Mouse (Mus musculus): ENCODE measurements around the gene Poc1b. TPM values are rescaled to one million over a fixed set of nuclear protein-coding genes. Genes with fewer than 3 reads are reported as not detected.

The Poc1b gene
- polyA plus RNA-seq, 1 experiment = 10.5 TPM

- H3K4me3 ChIP-seq (ENCODE audit: insufficient read depth, poor library complexity, severe bottlenecking) = no peak overlapping the region
- no peaks in the 10 kb centered on the region for H3K36me3 ChIP-seq (ENCODE audit: control insufficient read depth, insufficient read depth)
- H3K79me3 ChIP-seq (ENCODE audit: low read depth) = peaks cover 2% of the 10 kb centered on the region
- H3K27me3 ChIP-seq (ENCODE audit: control insufficient read depth, insufficient read depth, insufficient read length) = no peaks in the 10 kb centered on the region
- H3K79me2 ChIP-seq (ENCODE audit: control insufficient read depth, insufficient read depth) = peaks cover 15% of the 10 kb centered on the region
- peak overlapping the region; percentile 21 for H3ac ChIP-seq (ENCODE audit: control insufficient read depth, insufficient read length, low read depth)
- TF ChIP-seq FOSL1 (IDR thresholded peaks at IDR 0.05; ENCODE audit: insufficient read depth, low read length, poor library complexity, severe bottlenecking) = no peak
- TF ChIP-seq CEBPB (IDR thresholded peaks at IDR 0.05; ENCODE audit: low read depth) = no peak
- peak; percentile 39 for TF ChIP-seq MAX (IDR thresholded peaks at IDR 0.05)
Observed at GRCm38 (mm10) chr10:99243907-99244489, 137.2 kb downstream of the Poc1b start.

- Histone ChIP-seq H3K27me3 (ENCODE audit: control insufficient read depth, insufficient read depth, insufficient read length) (no peaks in the 10 kb centered on the region), H3K79me2 (ENCODE audit: control insufficient read depth, insufficient read depth) (peaks cover 13% of the 10 kb centered on the region), H3K36me3 (ENCODE audit: control insufficient read depth, insufficient read depth) (no peaks in the 10 kb centered on the region), H3K79me3 (ENCODE audit: low read depth) (peaks cover 2% of the 10 kb centered on the region), H3K4me3 (ENCODE audit: insufficient read depth, poor library complexity, severe bottlenecking) (no peak overlapping the region), H3ac (ENCODE audit: control insufficient read depth, insufficient read length, low read depth) (no peak overlapping the region)
- no peak for TF ChIP-seq MYOG (IDR thresholded peaks at IDR 0.05; ENCODE audit: control insufficient read depth, extremely low read depth, insufficient read length)
- TF ChIP-seq MAX (IDR thresholded peaks at IDR 0.05) = no peak
Observed at GRCm38 (mm10) chr10:99244655-99245260, 137.9 kb downstream of the Poc1b start.

- Histone ChIP-seq H3K79me3 (ENCODE audit: low read depth) (no peaks in the 10 kb centered on the region), H3K36me3 (ENCODE audit: control insufficient read depth, insufficient read depth) (no peaks in the 10 kb centered on the region), H3K4me3 (ENCODE audit: insufficient read depth, poor library complexity, severe bottlenecking) (no peak overlapping the region), H3ac (ENCODE audit: control insufficient read depth, insufficient read length, low read depth) (no peak overlapping the region), H3K27me3 (ENCODE audit: control insufficient read depth, insufficient read depth, insufficient read length) (no peaks in the 10 kb centered on the region), H3K79me2 (ENCODE audit: control insufficient read depth, insufficient read depth) (no peaks in the 10 kb centered on the region)
- no peak for TF ChIP-seq CEBPB (IDR thresholded peaks at IDR 0.05; ENCODE audit: low read depth)
- no peak for TF ChIP-seq CTCF (IDR thresholded peaks at IDR 0.05; ENCODE audit: control insufficient read depth, insufficient read depth, insufficient read length)
- TF ChIP-seq USF1 (IDR thresholded peaks at IDR 0.05; ENCODE audit: low read depth) = peak; percentile 60
- TF ChIP-seq MAX (IDR thresholded peaks at IDR 0.05) = peak; percentile 81
- peak; percentile 37 for TF ChIP-seq FOSL1 (IDR thresholded peaks at IDR 0.05; ENCODE audit: insufficient read depth, low read length, poor library complexity, severe bottlenecking)
- TF ChIP-seq MYOG (IDR thresholded peaks at IDR 0.05; ENCODE audit: control insufficient read depth, extremely low read depth, insufficient read length) = no peak
- no peak for TF ChIP-seq MYOD1 (IDR thresholded peaks at IDR 0.05; ENCODE audit: control insufficient read depth, insufficient read length, low read depth)
Observed at GRCm38 (mm10) chr10:99246797-99247508, 140.1 kb downstream of the Poc1b start.

Other genes with a start within 250 kb of the Poc1b start
- 18.2 TPM for gene Atp2b1, start 192.6 kb upstream of the Poc1b start, polyA plus RNA-seq (2012; fragmentation: generic; extraction: Trizol)
- gene Galnt4, start 1.1 kb downstream of the Poc1b start, polyA plus RNA-seq (2012; fragmentation: generic; extraction: Trizol) = 3.6 TPM
- gene Phxr2, start 19.3 kb downstream of the Poc1b start, polyA plus RNA-seq (2012; fragmentation: generic; extraction: Trizol) = not detected
- gene Dusp6, start 156.2 kb downstream of the Poc1b start, polyA plus RNA-seq (2012; fragmentation: generic; extraction: Trizol) = 40.3 TPM

Data from C2C12 (cell line).